In the genomic region with DNA sequence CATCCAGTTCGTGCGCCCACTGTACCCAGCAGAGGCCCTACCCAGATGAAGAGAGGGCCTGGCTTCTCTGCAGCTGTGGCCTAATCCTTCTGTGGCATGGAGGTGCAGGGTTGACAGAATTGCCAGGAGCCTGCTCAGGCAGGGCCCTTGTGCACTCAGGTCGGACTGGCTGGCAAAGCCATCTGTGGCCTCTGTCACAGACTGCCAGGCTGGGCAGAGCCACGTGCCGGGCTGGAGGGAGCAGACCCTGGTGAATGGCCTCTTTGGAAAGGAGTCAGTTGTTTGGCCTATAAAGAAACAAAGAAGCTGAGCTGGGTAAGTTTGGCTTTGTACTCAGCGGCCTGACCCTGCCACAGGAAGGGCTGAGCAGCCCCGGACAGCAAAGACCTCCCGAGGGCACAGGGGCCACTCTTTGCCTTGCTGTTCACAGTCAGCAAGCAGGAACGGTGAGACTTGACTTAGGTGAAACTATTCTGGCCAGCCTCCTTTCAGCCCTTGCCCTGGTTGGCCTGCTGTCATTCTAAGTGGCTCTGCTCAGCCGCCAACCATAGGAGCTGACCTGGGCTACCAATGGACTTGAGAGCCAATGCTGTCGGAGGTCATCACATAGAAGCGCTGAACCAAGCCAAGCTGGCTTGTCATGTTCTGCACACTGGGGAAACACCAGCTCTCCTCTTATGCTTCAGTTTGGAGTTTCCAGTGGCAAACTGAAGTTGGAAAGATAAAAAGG, we compare ENCODE assay signal across 16 mouse cellular contexts. TPM values are rescaled to one million over a fixed set of nuclear protein-coding genes. Genes with fewer than 3 reads are reported as not detected.
DNase-seq lines count a peak whose midpoint lies in the region; ATAC-seq lines count a peak whose summit lies in the region.
"Had no signal": no experiment of that assay in that cellular context is flagged by ENCODE, and none has a peak within 500 bp of the region (broad histone marks: within the 10 kb centered on the region; RNA-seq: fewer than 3 reads in every experiment).

No protein-coding gene starts in this region.

- peaks cover 61% of the 10 kb centered on the region for H3K27me3 ChIP-seq in hindbrain, embryonic 12.5 days
- H3K27me3 ChIP-seq in hindbrain, embryonic 11.5 days (ENCODE audit: control insufficient read depth, insufficient read depth, low read length) = peaks cover 8% of the 10 kb centered on the region; the same call in 1 of the 2 replicates
- H3K27me3 ChIP-seq in midbrain, embryonic 16.5 days (ENCODE audit: control insufficient read depth, insufficient read depth, low read depth, low read length) = no peaks in the 10 kb centered on the region
- 0 out of 2 replicates have a peak, but pooled peaks cover 5% of the 10 kb centered on the region for H3K27me3 ChIP-seq in midbrain, embryonic 13.5 days
- H3K27me3 ChIP-seq in limb, embryonic 15.5 days = no peaks in the 10 kb centered on the region
- H3K27me3 ChIP-seq: embryonic facial prominence, embryonic 15.5 days; liver, embryonic 13.5 days had no signal

- H3K9me3 ChIP-seq in hindbrain, embryonic 12.5 days (replicated peaks) = no peaks in the 10 kb centered on the region
- no peaks in the 10 kb centered on the region for H3K9me3 ChIP-seq in hindbrain, embryonic 11.5 days (ENCODE audit: control insufficient read depth, low read length)
- no peaks in the 10 kb centered on the region for H3K9me3 ChIP-seq in midbrain, embryonic 16.5 days (replicated peaks; ENCODE audit: control insufficient read depth, low read length, poor library complexity, severe bottlenecking)
- no peaks in the 10 kb centered on the region for H3K9me3 ChIP-seq in midbrain, embryonic 13.5 days
- H3K9me3 ChIP-seq in limb, embryonic 15.5 days = no peaks in the 10 kb centered on the region
- H3K9me3 ChIP-seq: embryonic facial prominence, embryonic 15.5 days; heart, embryonic 15.5 days; liver, embryonic 13.5 days; midbrain, embryonic 12.5 days; neural tube, embryonic 13.5 days had no signal

- H3K9ac ChIP-seq in hindbrain, embryonic 12.5 days = no peak overlapping the region
- no peak overlapping the region for H3K9ac ChIP-seq in hindbrain, embryonic 11.5 days (ENCODE audit: low read depth, low read length)
- 0 out of 2 replicates have a peak overlapping the region, but pooled peaks have one; percentile 7 for H3K9ac ChIP-seq in midbrain, embryonic 16.5 days (ENCODE audit: low read depth, low read length)
- no peak overlapping the region for H3K9ac ChIP-seq in midbrain, embryonic 13.5 days (replicated peaks)
- H3K9ac ChIP-seq in limb, embryonic 15.5 days = 0 out of 2 replicates have a peak overlapping the region, but pooled peaks have one; percentile 0
- H3K9ac ChIP-seq: embryonic facial prominence, embryonic 15.5 days; heart, embryonic 15.5 days; liver, embryonic 13.5 days; midbrain, embryonic 12.5 days; neural tube, embryonic 13.5 days had no signal

- H3K4me1 ChIP-seq in hindbrain, embryonic 12.5 days = peaks cover 21% of the 10 kb centered on the region
- H3K4me1 ChIP-seq in hindbrain, embryonic 11.5 days (replicated peaks; ENCODE audit: control insufficient read depth, insufficient read depth, low read length) = no peaks in the 10 kb centered on the region
- peaks cover 4% of the 10 kb centered on the region; the same call in 1 of the 2 replicates for H3K4me1 ChIP-seq in midbrain, embryonic 16.5 days (ENCODE audit: control insufficient read depth, insufficient read depth, low read length)
- peaks cover 15% of the 10 kb centered on the region for H3K4me1 ChIP-seq in midbrain, embryonic 13.5 days (replicated peaks)
- peaks cover 10% of the 10 kb centered on the region for H3K4me1 ChIP-seq in limb, embryonic 15.5 days

- H3K27ac ChIP-seq in hindbrain, embryonic 12.5 days = no peak overlapping the region
- H3K27ac ChIP-seq in hindbrain, embryonic 11.5 days (ENCODE audit: low read depth, low read length) = no peak overlapping the region
- H3K27ac ChIP-seq in midbrain, embryonic 16.5 days (ENCODE audit: low read length) = no peak overlapping the region
- no peak overlapping the region for H3K27ac ChIP-seq in midbrain, embryonic 13.5 days
- H3K27ac ChIP-seq in limb, embryonic 15.5 days = no peak overlapping the region
- H3K27ac ChIP-seq: embryonic facial prominence, embryonic 15.5 days; heart, embryonic 15.5 days; liver, embryonic 13.5 days; midbrain, embryonic 12.5 days; neural tube, embryonic 13.5 days had no signal

- H3K4me2 ChIP-seq in hindbrain, embryonic 12.5 days (replicated peaks) = no peak overlapping the region
- no peak overlapping the region for H3K4me2 ChIP-seq in hindbrain, embryonic 11.5 days (replicated peaks; ENCODE audit: low read depth, low read length)
- H3K4me2 ChIP-seq in midbrain, embryonic 16.5 days (ENCODE audit: low read length) = no peak overlapping the region
- no peak overlapping the region for H3K4me2 ChIP-seq in midbrain, embryonic 13.5 days (replicated peaks)
- no peak overlapping the region for H3K4me2 ChIP-seq in limb, embryonic 15.5 days
- H3K4me2 ChIP-seq: embryonic facial prominence, embryonic 15.5 days; heart, embryonic 15.5 days; liver, embryonic 13.5 days; midbrain, embryonic 12.5 days; neural tube, embryonic 13.5 days had no signal

- ATAC-seq in hindbrain, embryonic 12.5 days (ENCODE audit: low FRiP score) = 0 out of 2 replicates have a peak, but pooled peaks have one; percentile 20
- ATAC-seq in hindbrain, embryonic 11.5 days (ENCODE audit: low FRiP score) = no peak
- ATAC-seq in midbrain, embryonic 16.5 days = no peak
- ATAC-seq in midbrain, embryonic 13.5 days = no peak
- no peak for ATAC-seq in limb, embryonic 15.5 days (ENCODE audit: insufficient number of reproducible peaks, low FRiP score, low TSS enrichment, low read depth)
- ATAC-seq: CD4-positive, CD25-positive, alpha-beta regulatory T cell, adult 4 months; lung, postnatal 0 days had no signal

- no peak overlapping the region for H3K4me3 ChIP-seq in hindbrain, embryonic 12.5 days
- no peak overlapping the region for H3K4me3 ChIP-seq in hindbrain, embryonic 11.5 days (ENCODE audit: low read depth, low read length)
- H3K4me3 ChIP-seq in midbrain, embryonic 16.5 days (ENCODE audit: low read depth, low read length) = no peak overlapping the region
- H3K4me3 ChIP-seq in midbrain, embryonic 13.5 days (replicated peaks) = no peak overlapping the region
- no peak overlapping the region for H3K4me3 ChIP-seq in limb, embryonic 15.5 days
- H3K4me3 ChIP-seq: embryonic facial prominence, embryonic 15.5 days; heart, embryonic 15.5 days; liver, embryonic 13.5 days; midbrain, embryonic 12.5 days; neural tube, embryonic 13.5 days had no signal

- no peaks in the 10 kb centered on the region for H3K36me3 ChIP-seq in hindbrain, embryonic 12.5 days
- no peaks in the 10 kb centered on the region for H3K36me3 ChIP-seq in hindbrain, embryonic 11.5 days (ENCODE audit: control insufficient read depth, insufficient read depth, low read length)
- no peaks in the 10 kb centered on the region for H3K36me3 ChIP-seq in midbrain, embryonic 16.5 days (ENCODE audit: control insufficient read depth, insufficient read depth, low read length)
- H3K36me3 ChIP-seq in midbrain, embryonic 13.5 days = no peaks in the 10 kb centered on the region
- no peaks in the 10 kb centered on the region for H3K36me3 ChIP-seq in limb, embryonic 15.5 days
- H3K36me3 ChIP-seq: embryonic facial prominence, embryonic 15.5 days; heart, embryonic 15.5 days; liver, embryonic 13.5 days; midbrain, embryonic 12.5 days; neural tube, embryonic 13.5 days had no signal

- DNase-seq in hindbrain, embryonic 11.5 days (ENCODE audit: low spot score) = no peak
- peak; percentile 8 to 46 for DNase-seq in adrenal gland, postnatal 36 days
- no peak for DNase-seq in thymus, postnatal 0 days (ENCODE audit: low spot score)
- DNase-seq: liver, embryonic 13.5 days; thymus, adult 2 months had no signal

- 44% methylated on average over 12 of the region's 12 CpGs for WGBS in hindbrain, embryonic 12.5 days
- WGBS in hindbrain, embryonic 11.5 days = 54% methylated on average over 12 of the region's 12 CpGs
- WGBS in midbrain, embryonic 16.5 days = 48% methylated on average over 12 of the region's 12 CpGs
- 47% methylated on average over 12 of the region's 12 CpGs for WGBS in midbrain, embryonic 13.5 days
- 77% methylated on average over 12 of the region's 12 CpGs for WGBS in limb, embryonic 15.5 days

RNA-seq across cellular contexts. Expression of a gene that starts 31.3 kb away (rescaled TPM):
- polyA plus RNA-seq in hindbrain, embryonic 12.5 days (2016; fragmentation: Nextera tagmentation; extraction: Ambion mirVana) = 1.6 and 1.9 TPM in 2 replicates
- polyA plus RNA-seq in hindbrain, embryonic 11.5 days (2014; fragmentation: Nextera tagmentation; extraction: Ambion mirVana) = 2.5 and 2.8 TPM in 2 replicates
- 0.20 and 0.25 TPM in 2 replicates for polyA plus RNA-seq in midbrain, embryonic 16.5 days (2015; fragmentation: Nextera tagmentation; extraction: Ambion mirVana)
- polyA plus RNA-seq in midbrain, embryonic 13.5 days (2015; fragmentation: Nextera tagmentation; extraction: Ambion mirVana) = 0.53 and 1.6 TPM in 2 replicates
- total RNA-seq in adrenal gland, postnatal 36 days (2021) = not detected
- 20.1 and 20.4 TPM in 2 replicates for polyA plus RNA-seq in limb, embryonic 15.5 days (2015; fragmentation: Nextera tagmentation; extraction: Ambion mirVana)
- polyA plus RNA-seq in thymus, postnatal 0 days (2015; fragmentation: Nextera tagmentation; extraction: Ambion mirVana) = 0.93 and 0.98 TPM in 2 replicates
- total RNA-seq: common myeloid progenitor, adult 5-6 weeks had no signal
- polyA plus RNA-seq: liver, embryonic 13.5 days; lung, postnatal 0 days had no signal

Comparison
In these comparisons a context has a peak if more than half of its experiments do, and no peak if none do; other contexts are left out.
1. H3K9ac ChIP-seq: peak in midbrain, embryonic 16.5 days (single experiment) and limb, embryonic 15.5 days (single experiment); none in hindbrain, embryonic 12.5 days (single experiment), hindbrain, embryonic 11.5 days (single experiment) and midbrain, embryonic 13.5 days (single experiment).
2. DNase-seq: peak in adrenal gland, postnatal 36 days (2 of 2); none in hindbrain, embryonic 11.5 days (single experiment) and thymus, postnatal 0 days (single experiment).